Mouse (Mus musculus): Measurements from ENCODE around the gene Plekha7.

Gene Plekha7

DNA sequence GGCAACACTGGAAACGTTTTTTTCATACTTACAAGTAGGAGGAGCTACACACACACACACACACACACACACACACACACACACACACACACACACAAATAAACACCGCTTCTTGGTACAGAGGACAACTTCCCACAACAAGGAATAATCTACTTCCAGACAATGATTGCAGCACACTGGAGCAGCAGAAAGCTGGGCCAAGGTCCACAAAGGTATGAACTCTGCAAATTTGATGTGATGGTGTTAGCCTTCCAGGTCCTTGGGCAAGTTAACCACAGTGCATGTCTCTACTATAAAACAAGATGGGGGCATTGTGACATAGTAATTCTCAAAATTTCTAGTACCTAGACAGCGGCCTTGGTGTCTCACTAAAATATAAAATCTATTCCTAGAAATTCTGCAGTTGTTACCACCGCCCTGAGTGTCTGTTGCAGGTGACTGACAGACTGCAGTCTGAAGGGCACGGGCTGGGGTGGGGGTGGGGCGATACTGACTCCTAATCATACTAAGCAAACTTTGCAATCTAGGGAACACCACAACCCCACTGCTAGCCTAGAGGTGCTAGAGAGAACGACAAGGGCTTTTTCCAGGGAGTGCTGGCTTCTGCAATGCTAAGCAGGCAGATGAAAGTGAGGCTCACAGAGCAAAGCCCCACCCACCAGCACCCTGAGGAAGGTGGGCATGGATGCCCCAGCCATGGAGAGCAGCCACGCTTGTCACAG is 85.7 kb downstream of the Plekha7 start:
- DNase-seq (ENCODE audit: low spot score in 2 of 2): no peak

DNA sequence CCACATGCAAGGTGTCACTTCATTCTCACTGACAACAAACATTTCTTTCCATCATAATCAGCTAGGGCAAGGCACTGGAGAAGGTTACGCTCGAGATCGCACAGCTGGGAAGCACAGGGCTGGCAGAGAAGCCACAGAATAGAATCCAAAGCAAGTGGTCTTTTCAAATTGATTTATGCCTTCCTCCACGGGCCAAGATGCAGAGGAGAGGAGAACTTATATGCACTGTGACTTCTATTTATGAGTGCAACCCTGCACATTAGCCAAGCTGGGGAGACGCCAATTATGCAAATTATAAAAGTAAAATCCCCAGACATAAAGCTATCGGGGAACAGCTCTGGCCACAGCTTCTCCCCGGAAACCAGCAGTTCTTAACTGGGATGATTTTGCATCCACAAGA is 86.3 kb downstream of the Plekha7 start:
- DNase-seq (ENCODE audit: low spot score in 2 of 2): no peak

DNA sequence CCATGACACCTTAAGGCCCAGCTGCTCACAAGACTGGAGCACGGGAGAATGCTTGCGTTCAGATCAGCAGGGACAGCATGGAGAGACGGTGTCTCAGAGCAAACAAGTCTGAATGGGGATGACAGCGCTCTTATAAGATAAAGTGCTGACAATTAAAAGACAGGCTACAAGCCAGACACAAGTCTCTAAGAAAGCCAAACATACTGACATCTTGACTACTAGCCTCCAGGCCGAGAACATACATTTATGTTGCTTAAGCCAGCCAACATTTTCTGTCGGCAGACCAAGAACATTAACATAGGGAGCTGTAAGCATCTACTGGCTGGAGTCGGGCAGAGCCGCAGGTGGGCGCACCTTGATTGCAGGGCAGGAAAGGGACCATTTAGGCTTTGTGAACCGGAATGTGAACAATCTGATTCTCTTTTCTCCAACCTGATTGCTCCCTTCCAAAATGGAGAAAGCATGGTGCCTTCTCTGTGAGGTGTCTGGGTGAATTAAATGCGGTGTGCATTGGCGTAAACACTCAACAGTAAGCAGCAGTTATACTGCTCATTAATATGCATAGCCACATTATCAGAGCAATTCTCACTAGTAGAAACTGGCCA is 88.0 kb downstream of the Plekha7 start:
- no peak for DNase-seq (ENCODE audit: low spot score in 2 of 2)

DNA sequence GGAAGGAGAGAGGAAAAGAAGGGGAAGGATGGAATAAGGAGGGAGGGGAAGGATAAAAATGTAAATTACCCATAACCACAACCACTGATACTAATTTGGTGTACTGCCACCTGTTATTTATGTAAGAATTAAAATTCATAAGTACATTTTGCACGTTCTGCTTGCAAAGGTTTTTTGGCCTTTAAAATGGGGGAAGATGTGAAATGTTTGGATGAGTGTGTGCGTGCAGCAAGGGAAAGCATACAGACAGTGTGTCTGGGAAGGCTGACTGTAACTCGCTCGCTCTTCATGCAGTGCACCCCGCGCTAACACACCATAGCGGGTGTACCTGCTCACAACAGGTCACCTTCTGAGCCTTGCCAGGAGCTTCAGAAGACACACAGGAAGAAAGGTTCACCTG is 90.4 kb downstream of the Plekha7 start:
- DNase-seq (ENCODE audit: low spot score in 2 of 2): no peak

DNA sequence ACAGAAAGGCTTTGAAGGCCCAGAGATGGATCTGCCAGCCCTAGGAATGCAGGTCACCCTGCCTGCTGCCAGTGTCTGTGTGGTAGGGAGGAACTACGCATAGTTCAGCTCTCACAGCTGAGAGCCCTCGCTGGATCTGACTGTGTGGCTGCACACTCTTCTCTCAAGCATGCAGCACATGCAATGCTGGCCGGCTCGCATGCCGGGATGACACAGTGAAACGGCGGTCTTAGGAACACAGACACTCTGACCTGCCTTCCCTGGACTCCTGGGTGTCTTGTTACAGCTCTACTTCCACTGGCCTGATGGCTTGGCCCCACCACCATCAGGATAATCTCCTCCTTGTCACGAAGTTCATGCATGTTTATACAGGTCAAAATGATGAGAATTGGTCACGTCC is 96.3 kb downstream of the Plekha7 start:
- DNase-seq (ENCODE audit: low spot score in 2 of 2): no peak

DNA sequence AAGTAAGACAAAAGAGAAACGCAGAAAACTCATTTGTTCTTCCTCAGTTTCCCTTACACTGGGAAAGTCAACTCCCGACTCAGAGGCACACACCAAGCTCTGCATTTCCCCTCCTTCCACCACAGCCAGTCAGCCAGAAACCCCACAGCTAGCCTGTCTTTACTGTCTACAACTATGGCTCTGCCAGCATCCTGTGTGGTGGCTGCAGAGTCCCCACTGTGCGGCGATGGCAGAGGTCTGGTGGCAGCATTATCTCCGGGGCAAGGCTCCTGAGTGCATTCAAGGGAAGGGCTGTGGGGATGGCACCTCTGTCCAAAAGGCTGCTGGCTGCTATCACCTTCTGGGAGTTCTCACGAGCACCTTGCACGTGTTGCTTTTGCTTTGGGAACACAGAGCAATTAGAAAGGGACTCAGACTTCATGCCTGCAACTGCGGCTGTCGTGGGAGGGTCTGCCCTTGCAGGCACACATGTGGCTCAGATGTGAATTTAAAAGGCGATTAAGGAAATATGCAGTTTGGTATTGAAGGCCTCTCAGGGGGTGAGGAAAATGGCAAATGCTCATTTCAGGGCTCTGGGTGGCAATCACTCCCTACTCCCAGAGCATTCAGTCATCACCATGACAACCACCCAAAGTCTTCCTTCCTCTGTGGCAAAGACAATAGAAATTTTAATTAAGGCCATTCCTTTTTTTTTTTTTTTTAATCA is 98.1 kb downstream of the Plekha7 start:
- no peak for DNase-seq (ENCODE audit: low spot score in 2 of 2)

DNA sequence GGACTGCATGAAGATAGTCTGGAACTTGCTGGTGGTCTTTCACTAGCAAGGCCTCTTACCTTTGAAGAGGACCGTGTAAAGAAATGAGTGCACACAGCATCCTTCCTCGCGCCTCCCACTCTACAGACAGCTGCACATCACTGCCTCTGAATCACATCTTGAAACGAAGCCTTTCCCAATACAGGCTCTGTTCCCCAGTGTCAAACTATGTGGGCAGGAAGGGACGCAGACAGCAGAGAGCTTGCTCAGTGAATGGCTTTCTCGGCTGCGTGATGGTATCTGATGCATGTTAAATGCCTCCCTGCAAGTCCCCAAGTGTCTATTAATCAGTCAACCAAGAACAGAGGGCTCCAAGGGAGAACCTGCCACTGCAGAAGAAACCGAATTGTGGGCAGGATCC is 99.3 kb downstream of the Plekha7 start:
- DNase-seq (ENCODE audit: low spot score in 2 of 2): no peak

DNA sequence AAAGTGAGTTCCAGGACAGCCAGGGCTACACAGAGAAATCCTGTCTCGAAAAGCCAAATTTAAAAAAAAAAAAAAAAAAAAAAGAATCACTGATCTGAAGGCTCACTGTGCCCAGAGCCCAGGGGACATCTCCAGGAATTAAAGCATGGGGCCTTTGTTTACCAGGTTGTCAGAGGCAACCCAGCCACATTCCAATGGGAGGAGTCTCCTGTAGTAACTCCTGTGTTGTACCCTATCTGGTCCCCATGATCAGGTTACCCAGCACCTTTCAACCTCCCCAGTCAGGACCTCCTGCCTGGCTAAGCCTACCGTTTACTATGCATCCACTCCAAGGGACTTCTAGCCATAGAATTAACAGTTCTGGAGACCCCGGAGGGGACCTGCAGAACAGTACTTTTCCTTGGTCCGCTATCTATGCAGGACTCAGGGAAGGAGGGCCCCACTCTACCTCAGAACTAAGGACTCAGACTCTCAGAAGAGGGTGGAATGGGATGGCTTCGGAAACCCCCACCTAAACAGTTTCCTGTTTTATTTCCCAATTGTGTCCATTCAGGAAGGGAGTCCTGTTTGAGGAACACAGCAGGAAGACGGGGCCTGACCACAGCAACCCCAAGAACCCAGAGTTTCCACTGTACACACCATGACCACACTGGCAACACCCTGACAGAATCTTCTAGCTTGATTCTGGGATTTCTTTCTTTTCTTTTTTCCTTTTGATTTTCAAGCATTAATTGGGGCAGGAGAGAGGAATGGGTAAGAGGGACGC is 101.2 kb downstream of the Plekha7 start:
- DNase-seq (ENCODE audit: low spot score in 2 of 2): no peak

DNA sequence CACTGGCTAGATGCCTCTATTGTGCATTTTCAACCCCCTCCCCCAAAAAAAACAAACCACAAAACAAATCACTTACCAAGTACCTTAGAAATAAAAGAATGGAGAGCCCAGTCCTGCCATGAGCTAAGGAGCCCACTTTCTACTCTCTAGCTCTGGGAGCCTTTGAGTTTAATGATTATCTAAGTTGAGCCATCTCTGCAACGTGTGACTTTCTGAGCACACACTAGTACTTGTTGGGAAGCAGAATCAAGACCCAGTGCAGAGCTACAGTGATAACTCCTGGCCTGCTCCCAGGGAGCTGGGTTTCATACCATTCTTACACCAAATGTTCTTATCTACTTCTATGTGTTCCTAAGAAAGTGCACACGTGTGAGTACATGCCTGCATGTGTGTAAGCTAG is 102.7 kb downstream of the Plekha7 start:
- DNase-seq (ENCODE audit: low spot score in 2 of 2): no peak

DNA sequence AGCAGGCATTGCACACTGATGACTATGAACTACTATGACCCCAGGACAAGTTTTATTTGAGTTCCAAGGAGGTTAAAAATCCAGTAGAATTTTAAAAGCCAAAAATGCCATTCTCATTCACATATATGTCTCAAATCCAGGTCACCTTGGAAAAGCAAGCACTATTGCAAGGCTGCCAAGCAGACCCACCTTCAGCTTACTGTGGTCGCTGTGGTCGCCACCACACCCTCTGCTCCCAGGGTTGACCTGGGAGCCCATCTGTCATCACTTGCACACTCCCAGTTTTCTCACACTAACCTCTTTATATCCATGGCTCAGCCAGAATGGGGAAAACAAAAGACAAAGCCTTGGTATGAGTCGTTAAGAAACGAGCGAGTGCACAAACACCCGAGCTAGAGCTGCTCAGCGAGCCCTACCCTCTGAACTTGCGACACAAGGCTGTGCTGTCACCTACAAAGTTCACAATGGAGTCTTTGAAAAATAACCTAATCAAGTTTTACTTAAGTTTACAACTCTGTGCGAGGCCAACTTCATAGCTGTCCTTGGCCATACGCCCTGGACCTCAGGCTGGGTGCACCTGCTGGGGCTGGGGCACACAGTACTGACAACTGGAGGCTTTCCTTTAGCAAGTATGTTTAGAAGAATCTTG is 106.0 kb downstream of the Plekha7 start:
- no peak for DNase-seq (ENCODE audit: low spot score in 2 of 2)

DNA sequence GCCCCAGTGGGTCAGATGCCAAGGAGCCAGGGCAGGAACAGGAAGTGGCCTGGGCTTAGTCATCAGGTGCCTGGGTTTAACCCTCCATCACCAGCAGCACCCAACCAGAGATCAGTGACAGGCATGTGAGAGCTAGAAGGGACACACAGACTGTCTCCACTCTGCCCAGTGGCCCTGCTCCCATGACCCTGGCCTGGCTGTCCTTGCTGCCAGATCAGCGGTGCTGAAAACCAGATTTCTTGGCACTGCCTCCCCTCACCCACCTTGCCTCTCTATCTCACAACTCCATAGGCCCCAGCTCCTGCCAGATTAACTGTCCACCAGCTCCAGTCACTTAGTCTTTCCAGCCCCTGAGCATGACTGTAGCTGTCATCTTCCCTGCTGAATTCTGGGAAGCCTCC is 107.2 kb downstream of the Plekha7 start:
- DNase-seq (ENCODE audit: low spot score in 2 of 2): peak in 1 of 2 experiments; percentile 20

DNA sequence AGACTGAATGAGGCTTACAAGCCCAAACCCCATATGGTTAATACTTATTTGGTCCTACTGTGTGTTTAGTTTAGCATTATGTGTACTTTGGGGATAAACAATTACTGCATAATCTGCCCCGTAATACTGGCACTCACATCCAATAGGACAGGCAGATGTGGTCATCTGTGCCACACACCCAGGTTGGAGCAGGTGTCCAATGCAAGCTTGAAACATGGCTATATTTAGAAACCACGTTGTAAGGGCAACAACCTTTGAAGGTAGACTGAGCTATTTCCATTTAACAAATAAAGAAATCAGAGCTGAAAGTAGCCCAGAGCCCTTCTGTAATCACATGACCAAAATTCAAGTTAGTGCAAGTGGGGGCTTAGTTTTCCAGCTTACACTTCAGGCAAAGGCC is 107.6 kb downstream of the Plekha7 start:
- no peak for DNase-seq (ENCODE audit: low spot score in 2 of 2)

DNA sequence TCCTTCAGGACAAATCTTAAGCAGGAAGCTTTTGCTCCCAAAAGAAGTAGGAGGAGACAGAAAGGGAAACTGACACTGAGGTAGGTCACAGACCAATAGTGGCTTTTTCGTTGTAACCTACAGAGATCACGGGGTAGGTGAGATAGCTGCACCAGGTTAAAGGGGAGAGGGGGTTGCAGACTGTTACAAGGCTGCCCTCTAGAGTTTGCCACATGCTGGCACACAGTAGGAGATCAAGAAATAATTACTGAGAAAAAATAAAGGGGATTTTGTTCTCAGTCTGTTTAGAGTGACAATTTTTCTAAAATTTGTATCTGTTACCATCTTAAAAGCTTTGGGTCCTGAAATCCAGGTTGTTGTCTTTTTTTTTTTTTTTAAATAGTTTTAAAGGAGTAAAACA is 109.3 kb downstream of the Plekha7 start:
- no peak for DNase-seq (ENCODE audit: low spot score in 2 of 2)

DNA sequence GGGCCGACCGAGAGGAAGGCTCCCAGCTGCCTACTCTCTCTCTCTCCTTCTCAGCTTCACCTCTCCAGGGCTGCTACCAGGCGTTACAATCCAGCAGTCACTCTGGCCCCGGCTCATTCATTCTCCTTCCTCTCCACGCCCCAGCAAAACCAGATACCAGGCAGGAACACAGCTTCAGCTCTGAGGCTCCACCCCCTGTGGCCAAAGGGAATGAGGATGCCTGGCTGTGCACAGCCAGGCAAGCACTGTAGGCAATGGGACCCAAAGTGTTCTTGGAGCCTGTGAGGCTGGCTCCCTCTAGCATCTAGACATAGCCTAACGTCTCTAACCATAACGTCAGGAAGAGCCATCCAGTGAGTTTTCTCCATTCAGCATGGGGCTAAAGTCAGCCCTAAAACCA is 109.8 kb downstream of the Plekha7 start:
- DNase-seq (ENCODE audit: low spot score in 2 of 2): no peak

DNA sequence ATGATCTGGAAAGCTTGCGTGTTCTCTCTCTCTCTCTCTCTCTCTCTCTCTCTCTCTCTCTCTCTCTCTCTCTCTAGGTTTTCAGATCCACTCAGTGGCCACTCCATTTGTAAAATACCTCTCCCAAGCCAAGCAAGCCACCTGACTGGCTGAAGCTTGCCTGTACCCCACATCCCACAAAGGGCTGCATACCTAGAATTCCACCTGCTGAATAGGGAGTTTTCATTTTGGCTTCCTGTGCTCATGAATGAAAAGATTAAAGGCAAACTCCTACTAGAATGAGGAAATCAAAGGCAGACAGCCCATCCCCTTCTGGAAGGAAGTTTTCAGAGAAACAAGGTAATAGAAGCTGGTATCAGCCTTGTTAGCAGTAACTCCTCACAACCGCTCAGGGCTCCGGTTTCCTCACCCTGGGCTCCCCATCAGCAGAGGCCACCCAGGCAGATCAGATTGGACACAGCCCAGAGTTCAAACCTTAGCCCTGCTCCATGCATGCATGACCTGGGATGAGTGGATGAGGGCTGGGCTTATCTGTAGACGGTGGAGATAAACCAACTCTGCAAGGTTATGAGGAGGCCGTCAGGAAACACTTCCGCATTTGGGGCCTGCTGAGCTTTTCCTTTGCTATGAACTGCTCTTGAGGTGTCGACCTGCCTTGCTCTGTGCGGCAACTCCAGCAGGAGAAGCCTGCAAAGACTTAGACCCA is 111.0 kb downstream of the Plekha7 start:
- DNase-seq (ENCODE audit: low spot score in 2 of 2): no peak

DNA sequence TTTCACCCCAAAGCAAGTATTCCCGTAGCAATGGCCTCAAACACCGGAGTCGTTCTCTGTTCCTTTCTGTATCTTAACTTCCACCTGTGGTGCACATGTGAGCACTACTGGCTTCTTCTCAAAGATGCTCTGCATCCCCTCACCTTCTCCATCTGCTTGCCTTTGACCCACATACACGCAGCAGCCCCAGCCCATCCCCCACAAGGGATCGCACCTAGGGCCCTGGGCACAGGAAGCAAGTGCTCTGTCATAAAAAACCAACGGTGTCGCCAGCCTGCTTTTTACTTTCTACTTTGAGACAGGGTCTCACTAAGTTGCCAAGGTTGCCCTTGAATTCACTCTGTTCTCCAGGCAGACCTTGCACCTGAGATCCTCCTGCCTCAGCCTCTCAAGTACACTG is 113.2 kb downstream of the Plekha7 start:
- DNase-seq (ENCODE audit: low spot score in 2 of 2): no peak

DNA sequence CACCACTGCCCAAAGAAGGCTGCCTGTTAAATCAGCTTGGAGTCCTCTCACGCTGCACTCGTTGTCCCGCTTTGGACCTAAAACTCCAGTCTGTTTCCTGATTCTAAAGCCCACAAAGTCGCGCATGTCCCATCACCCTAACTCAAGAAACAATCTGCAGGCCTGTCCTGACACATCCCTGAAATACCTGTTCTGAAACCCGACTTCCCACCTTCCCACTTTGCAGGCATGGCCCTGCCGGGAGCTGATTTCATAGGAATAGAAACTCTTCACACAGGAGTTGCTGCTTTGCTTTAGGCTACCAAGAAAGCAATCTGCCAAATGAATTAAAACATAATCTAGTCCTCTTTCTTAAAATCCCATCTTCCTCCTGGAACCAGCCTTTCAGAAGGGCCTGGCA is 115.2 kb downstream of the Plekha7 start:
- DNase-seq (ENCODE audit: low spot score in 2 of 2): no peak

DNA sequence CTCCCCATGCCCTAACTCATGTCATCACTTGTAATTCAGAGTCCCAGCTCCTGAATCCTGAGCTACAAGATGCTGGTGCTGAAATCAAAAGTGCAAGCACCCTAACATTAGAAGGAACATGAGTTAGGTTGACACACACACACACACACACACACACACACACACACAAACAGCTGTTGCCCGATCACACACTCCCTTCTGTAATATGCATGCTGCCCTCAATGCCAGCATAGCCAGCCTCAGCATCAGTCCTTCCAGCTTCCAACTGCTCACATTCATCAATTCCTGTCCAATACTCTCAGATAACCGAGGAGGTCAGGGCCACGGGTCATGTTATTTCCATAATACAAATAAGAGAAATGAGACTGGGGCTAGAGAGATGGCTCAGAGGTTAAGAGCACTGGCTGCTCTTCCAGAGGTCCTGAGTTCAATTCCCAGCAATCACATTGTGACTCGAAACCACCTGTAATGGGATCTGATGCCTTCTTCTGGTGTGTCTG is 116.0 kb downstream of the Plekha7 start:
- DNase-seq (ENCODE audit: low spot score in 2 of 2): no peak

DNA sequence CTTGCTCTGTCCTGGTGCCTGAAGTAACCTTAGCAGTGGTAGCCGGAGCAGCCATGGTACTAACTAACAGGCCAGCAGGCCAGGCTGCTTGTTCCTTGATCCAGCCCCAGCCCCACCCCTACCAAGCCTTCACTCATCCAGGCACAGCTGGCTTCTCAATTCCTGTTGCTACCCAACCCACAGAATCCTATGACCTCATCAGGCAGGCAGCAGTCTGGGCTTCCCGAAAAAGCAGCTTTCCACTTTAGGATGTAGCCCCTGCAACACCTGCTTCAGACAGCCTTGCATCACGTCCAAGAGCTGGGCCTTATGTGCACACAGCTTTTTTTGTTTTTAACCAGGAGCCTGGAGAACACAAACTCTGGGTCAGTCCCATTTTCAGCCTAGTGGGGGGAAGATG is 117.0 kb downstream of the Plekha7 start:
- no peak for DNase-seq (ENCODE audit: low spot score in 2 of 2)

DNA sequence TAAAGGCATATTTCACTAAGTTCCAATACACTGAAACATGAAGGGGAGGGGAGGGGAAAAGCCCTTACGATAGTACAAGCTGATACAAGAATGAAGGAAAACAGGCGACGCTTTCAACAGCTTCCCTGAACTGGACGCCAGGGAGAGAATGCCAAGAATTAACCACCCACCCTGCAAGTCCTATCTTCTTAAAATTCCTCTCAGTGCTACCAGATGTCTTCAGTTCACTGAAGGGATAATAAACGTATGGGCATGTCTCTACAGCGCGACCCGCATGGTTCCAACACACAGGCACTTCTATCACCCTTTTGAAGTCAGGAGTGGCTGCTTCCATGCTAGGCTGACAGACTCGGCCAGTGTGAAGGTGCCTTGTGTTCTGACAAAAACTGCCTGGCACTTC is 118.5 kb downstream of the Plekha7 start:
- no peak for DNase-seq (ENCODE audit: low spot score in 2 of 2)

DNA sequence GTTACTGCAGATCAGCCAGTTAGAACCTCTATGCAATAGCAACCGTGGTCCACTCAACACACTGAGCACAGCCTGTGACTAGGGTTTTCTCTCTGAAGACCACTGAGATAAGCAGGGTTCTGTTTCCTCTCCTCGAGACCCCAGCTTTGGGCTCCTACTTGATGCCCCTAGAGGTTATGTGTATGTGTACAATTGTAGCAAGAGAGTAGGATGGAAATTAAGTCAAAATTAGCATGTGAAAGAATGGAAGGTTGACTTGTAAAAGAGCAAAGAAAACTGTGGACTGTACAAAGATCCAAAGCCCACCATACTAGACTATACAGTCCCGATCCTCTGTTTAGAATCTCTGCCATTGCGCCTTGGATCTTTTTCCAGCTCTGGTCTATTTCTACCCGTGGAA is 119.8 kb downstream of the Plekha7 start:
- no peak for DNase-seq (ENCODE audit: low spot score in 2 of 2)
